Mouse (Mus musculus) kidney, embryonic 14.5 days (tissue): Measurements from ENCODE around the gene Parp9. TPM values are rescaled to one million over a fixed set of nuclear protein-coding genes. Genes with fewer than 3 reads are reported as not detected.

Experiments used
- ATAC-seq: fragments of 200-750 bp; cut with Nextera tagmentation; 2 replicates; pipeline ENCODE4 v1.8.0; 2017; ENCODE audit warnings: moderate number of reproducible peaks, mild to moderate bottlenecking, moderate TSS enrichment, moderate library complexity; ENCODE audit not compliant: low FRiP score, low TSS enrichment
- H3K27ac ChIP-seq: fragments of 300-500 bp; sonication (generic); 2 replicates; pipeline ENCODE4 v1.5.1; 2014; ENCODE audit warnings: low read depth, mild to moderate bottlenecking, low read length, moderate library complexity, mixed read lengths
- H3K27me3 ChIP-seq: fragments of 300-500 bp; sonication (generic); 2 replicates; pipeline ENCODE4 v1.6.1; 2014; ENCODE audit warnings: mild to moderate bottlenecking, low read length; ENCODE audit not compliant: control insufficient read depth, insufficient read depth
- H3K36me3 ChIP-seq: fragments of 300-500 bp; sonication (generic); 2 replicates; pipeline ENCODE4 v1.6.1; 2014; ENCODE audit warnings: low read length, mixed read lengths; ENCODE audit not compliant: control insufficient read depth, insufficient read depth
- H3K4me1 ChIP-seq: fragments of 300-500 bp; sonication (generic); 2 replicates; pipeline ENCODE4 v1.6.1; 2014; ENCODE audit warnings: low read length, mixed read lengths; ENCODE audit not compliant: control insufficient read depth, insufficient read depth
- H3K4me2 ChIP-seq: fragments of 300-500 bp; sonication (generic); replicated peaks from 2 replicates; pipeline ENCODE4 v1.6.1; 2014; ENCODE audit warnings: low read depth, mild to moderate bottlenecking, low read length
- H3K4me3 ChIP-seq: fragments of 300-500 bp; sonication (generic); 2 replicates; pipeline ENCODE4 v1.5.1; 2014; ENCODE audit warnings: mild to moderate bottlenecking, low read length
- H3K9ac ChIP-seq: fragments of 300-500 bp; sonication (generic); 2 replicates; pipeline ENCODE4 v1.6.1; 2014; ENCODE audit warnings: low read depth, mild to moderate bottlenecking, low read length, moderate library complexity
- H3K9me3 ChIP-seq: fragments of 300-500 bp; sonication (generic); 2 replicates; pipeline ENCODE4 v1.6.1; 2016; ENCODE audit warnings: low read length; ENCODE audit not compliant: control insufficient read depth
- WGBS: fragments of 180-500 bp; shearing (Covaris S2); extraction: QIAGEN DNeasy Blood & Tissue Kit; methylation state at CpG from one replicate; pipeline ENCODE4 v1.1.7; 2014; 5-methylcytosine and 5-hydroxymethylcytosine counted together
- polyA plus RNA-seq: library from polyadenylated mRNA; unstranded; fragments of >200 nt; fragmentation: Nextera tagmentation; extraction: Ambion mirVana; gene quantifications from 2 replicates; pipeline ENCODE4 v1.2.1, GENCODE M21; 2014

Gene Parp9
- polyA plus RNA-seq, 1 experiment from 2014 or later: 3.2 TPM

DNA sequence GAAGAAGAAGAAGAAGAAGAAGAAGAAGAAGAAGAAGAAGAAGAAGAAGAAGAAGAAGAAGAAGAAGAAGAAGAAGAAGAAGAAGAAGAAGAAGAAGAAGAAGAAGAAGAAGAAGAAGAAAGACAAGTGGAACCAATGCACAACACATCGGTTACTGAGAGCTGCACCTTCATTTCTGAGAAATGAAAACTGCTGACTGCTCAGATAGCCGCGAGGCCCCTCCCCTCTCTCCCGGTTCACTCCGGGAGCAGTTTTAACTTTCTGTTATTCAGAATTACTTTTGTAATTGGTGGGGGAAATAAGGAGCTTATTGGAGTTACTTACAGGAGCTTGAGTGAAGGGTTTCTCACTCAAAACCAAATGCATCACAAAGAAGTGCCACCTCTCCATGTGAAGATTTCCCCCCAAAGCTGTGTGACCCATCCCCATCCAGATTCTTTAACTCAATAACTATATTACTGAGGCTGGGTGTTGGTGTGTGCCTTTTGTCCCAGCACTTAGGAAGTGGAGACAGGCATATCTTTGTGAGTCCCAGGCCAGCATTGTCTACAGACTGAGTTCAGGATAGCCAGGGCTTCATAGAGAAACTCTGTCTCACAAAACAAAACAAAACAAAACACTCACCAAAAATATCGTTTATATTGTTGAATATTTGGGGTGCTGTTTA, 32.3 kb upstream of the Parp9 start:
- no peak overlapping the region for H3K27ac ChIP-seq
- H3K36me3 ChIP-seq: no peaks in the 10 kb centered on the region
- WGBS: 65% methylated on average over 6 of the region's 6 CpGs
- H3K9me3 ChIP-seq: peaks cover 4% of the 10 kb centered on the region; the same call in 1 of the 2 replicates
- ATAC-seq: no peak
- no peak overlapping the region for H3K9ac ChIP-seq
- H3K27me3 ChIP-seq: no peaks in the 10 kb centered on the region
- H3K4me2 ChIP-seq: no peak overlapping the region
- H3K4me1 ChIP-seq: no peaks in the 10 kb centered on the region
- H3K4me3 ChIP-seq: no peak overlapping the region

DNA sequence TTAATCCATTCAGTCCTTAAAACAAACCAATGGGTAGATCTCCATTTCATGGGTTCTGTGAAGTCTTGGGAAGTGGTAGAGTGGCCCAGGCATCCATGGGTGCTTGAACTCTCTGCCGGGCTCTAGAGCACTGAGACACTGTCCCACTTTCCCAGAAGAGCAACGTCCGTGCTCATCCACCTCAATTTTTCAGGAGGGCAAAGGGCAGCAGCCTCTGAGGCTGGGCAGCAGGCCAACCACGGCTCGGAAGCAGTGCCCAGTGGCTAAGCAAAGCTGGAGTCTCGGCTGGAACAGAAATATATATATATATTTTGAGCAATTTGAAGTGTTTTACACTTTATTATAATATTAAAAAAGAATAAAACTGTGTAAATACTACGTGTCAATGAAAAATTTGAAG, 31.4 kb upstream of the Parp9 start:
- no peak overlapping the region for H3K9ac ChIP-seq
- H3K4me2 ChIP-seq: no peak overlapping the region
- peaks cover 4% of the 10 kb centered on the region; the same call in 1 of the 2 replicates for H3K9me3 ChIP-seq
- no peaks in the 10 kb centered on the region for H3K27me3 ChIP-seq
- H3K4me3 ChIP-seq: no peak overlapping the region
- no peak overlapping the region for H3K27ac ChIP-seq
- H3K36me3 ChIP-seq: no peaks in the 10 kb centered on the region
- no peaks in the 10 kb centered on the region for H3K4me1 ChIP-seq
- no peak for ATAC-seq
- WGBS: 54% methylated on average over 7 of the region's 7 CpGs

GRCm38 (mm10) chr16:35907432-35908201, 30.7 kb upstream of the Parp9 start:
- Histone ChIP-seq H3K4me2 (no peak overlapping the region), H3K4me1 (no peaks in the 10 kb centered on the region), H3K9me3 (peaks cover 4% of the 10 kb centered on the region; the same call in 1 of the 2 replicates), H3K27ac (no peak overlapping the region), H3K27me3 (no peaks in the 10 kb centered on the region), H3K36me3 (no peaks in the 10 kb centered on the region), H3K9ac (no peak overlapping the region), H3K4me3 (no peak overlapping the region)
- WGBS: 38% methylated on average over 4 of the region's 4 CpGs
- peak; percentile 43; the same call in 1 of the 2 replicates for ATAC-seq

GRCm38 (mm10) chr16:35911449-35911848, 26.8 kb upstream of the Parp9 start:
- Histone ChIP-seq H3K9ac (no peak overlapping the region), H3K27me3 (no peaks in the 10 kb centered on the region), H3K4me3 (no peak overlapping the region), H3K4me1 (no peaks in the 10 kb centered on the region), H3K9me3 (peaks cover 4% of the 10 kb centered on the region; the same call in 1 of the 2 replicates), H3K36me3 (no peaks in the 10 kb centered on the region), H3K27ac (no peak overlapping the region), H3K4me2 (no peak overlapping the region)
- WGBS: 72% methylated on average over 3 of the region's 3 CpGs
- ATAC-seq: no peak

GRCm38 (mm10) chr16:35913526-35913925, 24.7 kb upstream of the Parp9 start:
- no peaks in the 10 kb centered on the region for H3K27me3 ChIP-seq
- no peak overlapping the region for H3K4me2 ChIP-seq
- no peak overlapping the region for H3K27ac ChIP-seq
- no peaks in the 10 kb centered on the region for H3K36me3 ChIP-seq
- H3K4me3 ChIP-seq: no peak overlapping the region
- ATAC-seq: no peak
- 62% methylated on average over 1 of the region's 1 CpGs for WGBS
- no peak overlapping the region for H3K9ac ChIP-seq
- no peaks in the 10 kb centered on the region for H3K4me1 ChIP-seq
- peaks cover 4% of the 10 kb centered on the region; the same call in 1 of the 2 replicates for H3K9me3 ChIP-seq

DNA sequence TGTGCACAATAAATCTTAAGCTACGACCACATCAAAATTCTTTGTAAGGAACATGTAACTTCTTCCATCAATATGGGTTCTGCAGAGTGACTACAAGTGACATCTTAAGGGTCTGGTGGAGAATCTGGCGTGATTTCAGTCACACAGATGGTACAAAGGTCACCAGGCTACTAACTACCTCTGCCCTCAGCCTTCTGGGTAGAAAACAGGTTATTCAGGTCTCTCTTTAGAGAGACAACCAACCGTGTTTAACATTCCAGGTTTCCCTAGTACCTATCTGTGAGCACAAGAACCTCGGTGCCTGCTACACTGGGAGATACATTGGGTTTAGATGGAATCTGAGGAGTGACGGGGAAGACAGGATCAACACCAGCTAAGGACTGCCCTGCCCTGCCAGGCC, 24.0 kb upstream of the Parp9 start:
- Histone ChIP-seq H3K4me3 (no peak overlapping the region), H3K9ac (no peak overlapping the region), H3K4me2 (no peak overlapping the region), H3K9me3 (peaks cover 4% of the 10 kb centered on the region; the same call in 1 of the 2 replicates), H3K27ac (no peak overlapping the region), H3K27me3 (no peaks in the 10 kb centered on the region), H3K36me3 (no peaks in the 10 kb centered on the region), H3K4me1 (no peaks in the 10 kb centered on the region)
- WGBS: 70% methylated on average over 5 of the region's 5 CpGs
- no peak for ATAC-seq

GRCm38 (mm10) chr16:35918721-35919543, 19.3 kb upstream of the Parp9 start:
- no peak overlapping the region for H3K4me3 ChIP-seq
- H3K9me3 ChIP-seq: no peaks in the 10 kb centered on the region

DNA sequence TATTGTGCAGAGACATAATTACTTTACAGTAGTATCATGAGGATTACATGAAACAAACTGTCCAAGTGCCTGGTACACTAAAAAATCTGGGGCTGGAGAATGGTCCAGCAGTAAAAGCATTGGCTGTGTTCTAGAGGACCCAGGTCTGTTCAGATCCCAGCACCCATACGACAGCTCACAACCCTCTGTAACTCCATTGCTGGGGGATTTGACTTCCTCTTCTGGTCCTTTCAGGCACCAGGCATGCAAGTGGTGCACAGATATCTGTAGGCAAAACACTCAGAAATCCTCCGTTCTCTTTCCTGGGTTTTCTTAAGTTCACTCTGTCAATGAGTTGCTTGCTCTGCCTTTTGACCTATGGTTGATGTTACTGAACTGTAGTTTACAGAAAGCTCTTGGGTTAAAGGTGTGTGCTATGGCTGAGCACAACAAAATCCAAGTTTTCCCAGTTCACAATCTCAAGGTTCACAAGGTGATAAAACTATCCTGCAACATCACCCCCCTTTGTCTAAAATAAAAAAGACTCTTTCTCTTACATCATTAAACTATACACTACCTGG, 16.5 kb upstream of the Parp9 start:
- no peaks in the 10 kb centered on the region for H3K36me3 ChIP-seq
- 87% methylated on average over 2 of the region's 2 CpGs for WGBS
- ATAC-seq: no peak
- H3K4me2 ChIP-seq: no peak overlapping the region
- H3K4me3 ChIP-seq: no peak overlapping the region
- H3K27me3 ChIP-seq: no peaks in the 10 kb centered on the region
- H3K9me3 ChIP-seq: no peaks in the 10 kb centered on the region
- no peak overlapping the region for H3K27ac ChIP-seq
- no peaks in the 10 kb centered on the region for H3K4me1 ChIP-seq
- H3K9ac ChIP-seq: no peak overlapping the region

More at GRCm38 (mm10) chr16:35918721-35919543, 19.3 kb upstream of the Parp9 start:
- Histone ChIP-seq H3K4me2 (no peak overlapping the region), H3K27me3 (no peaks in the 10 kb centered on the region), H3K9ac (no peak overlapping the region), H3K4me1 (no peaks in the 10 kb centered on the region), H3K27ac (no peak overlapping the region), H3K36me3 (no peaks in the 10 kb centered on the region)
- 74% methylated on average over 6 of the region's 6 CpGs for WGBS
- ATAC-seq: no peak
